Mouse (Mus musculus) liver, embryonic 12.5 days (tissue): ENCODE measurements around the gene Nr2c1. TPM values are rescaled to one million over a fixed set of nuclear protein-coding genes. Genes with fewer than 3 reads are reported as not detected.
A peak's percentile ranks its signal among the peaks of the same experiment; 100 is the strongest.

Experiments
- ATAC-seq: fragments of 200-750 bp; cut with Nextera tagmentation; 2 replicates; pipeline ENCODE4 v1.8.0; 2017; ENCODE audit warnings: moderate number of reproducible peaks, mild to moderate bottlenecking, moderate library complexity
- H3K27ac ChIP-seq: fragments of 300-500 bp; sonication (generic); 2 replicates; pipeline ENCODE4 v1.5.1; 2016; ENCODE audit warnings: mild to moderate bottlenecking
- H3K27me3 ChIP-seq: fragments of 300-500 bp; sonication (generic); replicated peaks from 2 replicates; pipeline ENCODE4 v1.6.1; 2016; ENCODE audit warnings: mild to moderate bottlenecking, moderate library complexity
- H3K36me3 ChIP-seq: fragments of 300-500 bp; sonication (generic); 2 replicates; pipeline ENCODE4 v1.6.1; 2016; ENCODE audit warnings: mild to moderate bottlenecking, moderate library complexity
- H3K4me1 ChIP-seq: fragments of 300-500 bp; sonication (generic); 2 replicates; pipeline ENCODE4 v1.6.1; 2016
- H3K4me2 ChIP-seq: fragments of 300-500 bp; sonication (generic); 2 replicates; pipeline ENCODE4 v1.6.1; 2016; ENCODE audit warnings: mild to moderate bottlenecking, moderate library complexity
- H3K4me3 ChIP-seq: fragments of 300-500 bp; sonication (generic); 2 replicates; pipeline ENCODE4 v1.5.1; 2016; ENCODE audit warnings: mild to moderate bottlenecking, moderate library complexity
- H3K9ac ChIP-seq: fragments of 300-500 bp; sonication (generic); 2 replicates; pipeline ENCODE4 v1.6.1; 2016; ENCODE audit warnings: mild to moderate bottlenecking, moderate library complexity
- H3K9me3 ChIP-seq: fragments of 300-500 bp; sonication (generic); replicated peaks from 2 replicates; pipeline ENCODE4 v1.6.1; 2016; ENCODE audit warnings: mild to moderate bottlenecking, moderate library complexity
- WGBS: fragments of 180-500 bp; shearing (Covaris S2); methylation state at CpG from one replicate; pipeline ENCODE4 v1.1.7; 2016; ENCODE audit not compliant: insufficient replicate concordance; 5-methylcytosine and 5-hydroxymethylcytosine counted together
- polyA plus RNA-seq: library from polyadenylated mRNA; unstranded; fragments of >200 nt; fragmentation: Nextera tagmentation; extraction: Ambion mirVana; gene quantifications from 2 replicates; pipeline ENCODE4 v1.2.1, GENCODE M21; 2016

Nr2c1 gene
- polyA plus RNA-seq, 1 experiment from 2014 or later = 4.2 TPM

DNA sequence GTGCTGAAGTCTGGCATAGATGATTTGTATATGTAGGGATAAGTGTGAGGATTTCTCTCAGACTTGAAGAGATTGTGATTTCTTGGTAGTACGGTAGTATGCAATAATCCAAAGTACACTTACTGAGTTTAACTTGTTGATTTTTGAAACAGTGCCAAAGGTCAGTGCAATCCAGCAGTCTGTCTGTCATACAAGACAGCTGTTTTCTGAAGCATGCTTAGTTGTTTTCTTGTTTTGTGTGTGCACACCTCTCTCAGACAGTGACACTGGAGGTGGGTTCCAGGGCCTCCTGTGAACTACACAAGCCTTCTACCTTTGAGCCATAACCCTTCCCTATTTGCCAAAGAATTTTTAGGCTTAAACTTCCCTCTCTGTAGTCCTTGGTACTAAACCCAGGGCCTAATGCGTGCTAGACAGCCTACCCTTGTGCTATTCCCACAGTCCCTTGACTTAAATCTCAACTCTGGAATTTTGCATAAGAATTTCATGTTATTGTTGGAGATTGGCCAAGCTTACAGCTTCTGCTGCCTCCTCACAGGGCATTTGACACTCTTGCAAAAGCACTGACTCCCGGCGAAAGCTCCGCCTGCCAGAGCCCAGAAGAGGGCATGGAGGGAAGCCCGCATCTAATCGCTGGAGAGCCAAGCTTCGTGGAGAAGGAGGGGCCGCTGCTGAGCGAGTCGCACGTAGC lies 23.8 kb downstream of the Nr2c1 start:
- peaks cover 86% of the 10 kb centered on the region for H3K36me3 ChIP-seq
- H3K27ac ChIP-seq = no peak overlapping the region
- H3K4me1 ChIP-seq = 0 out of 2 replicates have a peak, but pooled peaks cover 3% of the 10 kb centered on the region
- no peak overlapping the region for H3K9ac ChIP-seq
- no peaks in the 10 kb centered on the region for H3K9me3 ChIP-seq
- whole genome bisulfite sequencing = 82% methylated on average over 12 of the region's 12 CpGs
- no peaks in the 10 kb centered on the region for H3K27me3 ChIP-seq
- no peak overlapping the region for H3K4me2 ChIP-seq
- H3K4me3 ChIP-seq = no peak overlapping the region
- ATAC-seq = no peak

DNA sequence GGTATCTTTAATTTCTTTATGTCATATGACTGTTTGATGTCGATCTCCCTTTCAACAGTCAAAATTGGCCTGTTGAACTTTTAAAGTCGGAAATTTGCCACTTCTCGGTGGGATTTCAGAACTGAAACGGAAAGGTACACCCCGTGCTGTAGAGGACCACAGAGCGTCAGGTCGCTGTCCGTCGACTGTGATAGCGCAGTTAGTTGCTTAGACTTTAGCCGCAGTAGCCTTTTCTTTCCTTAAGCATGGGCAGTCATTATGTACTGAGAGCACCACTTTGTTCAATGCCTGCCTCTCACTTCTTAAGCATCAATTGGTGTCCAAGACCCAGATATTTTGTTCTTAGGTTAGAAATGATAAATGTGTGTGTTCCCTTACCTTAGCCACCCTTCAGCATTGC lies 24.3 kb downstream of the Nr2c1 start:
- Histone ChIP-seq H3K9me3 (no peaks in the 10 kb centered on the region), H3K4me2 (no peak overlapping the region), H3K27ac (no peak overlapping the region), H3K4me1 (0 out of 2 replicates have a peak, but pooled peaks cover 3% of the 10 kb centered on the region), H3K4me3 (no peak overlapping the region), H3K36me3 (peaks cover 81% of the 10 kb centered on the region), H3K27me3 (no peaks in the 10 kb centered on the region), H3K9ac (no peak overlapping the region)
- ATAC-seq = no peak
- WGBS = 80% methylated on average over 11 of the region's 11 CpGs

GRCm38 (mm10) chr10:94172706-94173105 lies 24.9 kb downstream of the Nr2c1 start:
- Histone ChIP-seq H3K27ac (no peak overlapping the region), H3K4me1 (0 out of 2 replicates have a peak, but pooled peaks cover 3% of the 10 kb centered on the region), H3K36me3 (peaks cover 75% of the 10 kb centered on the region), H3K4me2 (no peak overlapping the region), H3K9me3 (no peaks in the 10 kb centered on the region), H3K9ac (no peak overlapping the region), H3K4me3 (no peak overlapping the region), H3K27me3 (no peaks in the 10 kb centered on the region)
- 77% methylated on average over 6 of the region's 6 CpGs for WGBS
- ATAC-seq = no peak

DNA sequence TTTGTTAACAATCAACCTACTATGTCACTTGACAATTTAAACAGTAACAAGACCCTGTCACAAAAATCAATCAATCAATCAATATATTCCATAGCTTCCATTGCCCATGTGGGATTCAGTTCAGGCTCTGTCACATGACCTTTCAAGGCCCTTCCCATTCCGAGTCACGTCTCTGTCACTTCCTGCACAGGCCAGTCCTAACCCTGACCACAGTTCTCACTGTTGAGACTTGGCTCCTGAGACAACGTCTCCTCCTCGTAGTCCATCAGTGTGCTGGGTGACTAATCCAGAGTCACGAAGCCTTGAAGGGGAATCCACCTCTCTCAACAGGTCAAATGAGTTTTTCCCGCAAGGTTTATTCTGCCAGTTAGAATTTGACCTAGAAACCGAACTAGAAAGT lies 26.8 kb downstream of the Nr2c1 start:
- Histone ChIP-seq H3K4me1 (0 out of 2 replicates have a peak, but pooled peaks cover 3% of the 10 kb centered on the region), H3K27me3 (no peaks in the 10 kb centered on the region), H3K9me3 (no peaks in the 10 kb centered on the region), H3K9ac (no peak overlapping the region), H3K27ac (no peak overlapping the region), H3K4me3 (no peak overlapping the region), H3K36me3 (peaks cover 59% of the 10 kb centered on the region), H3K4me2 (no peak overlapping the region)
- WGBS = 66% methylated on average over 7 of the region's 7 CpGs
- ATAC-seq = no peak

GRCm38 (mm10) chr10:94183199-94183598 lies 35.4 kb downstream of the Nr2c1 start:
- no peak overlapping the region for H3K4me3 ChIP-seq
- no peak for ATAC-seq
- WGBS = 39% methylated on average over 4 of the region's 4 CpGs

GRCm38 (mm10) chr10:94198482-94199405 lies 50.9 kb downstream of the Nr2c1 start, which contains the start of gene Ndufa12:
Gene Ndufa12 (plus strand): TSS chr10:94198720.
- Histone ChIP-seq H3K27ac (peak within 1 kb of the TSS; percentile 81), H3K4me1 (peaks cover 21% of the 10 kb centered on the region), H3K4me2 (peak within 1 kb of the TSS; percentile 78), H3K4me3 (peak within 1 kb of the TSS; percentile 90), H3K9ac (peak within 1 kb of the TSS; percentile 84), H3K9me3 (no peaks in the 10 kb centered on the region), H3K27me3 (no peaks in the 10 kb centered on the region), H3K36me3 (peaks cover 52% of the 10 kb centered on the region)
- WGBS = under 1% methylated on average over 46 of the region's 46 CpGs
- peak; percentile 97 for ATAC-seq

More at GRCm38 (mm10) chr10:94183199-94183598, 35.4 kb downstream of the Nr2c1 start:
- H3K4me2 ChIP-seq = no peak overlapping the region
- H3K4me1 ChIP-seq = no peaks in the 10 kb centered on the region
- no peak overlapping the region for H3K9ac ChIP-seq
- no peaks in the 10 kb centered on the region for H3K27me3 ChIP-seq
- peaks cover 46% of the 10 kb centered on the region for H3K36me3 ChIP-seq
- H3K9me3 ChIP-seq = no peaks in the 10 kb centered on the region
- no peak overlapping the region for H3K27ac ChIP-seq

DNA sequence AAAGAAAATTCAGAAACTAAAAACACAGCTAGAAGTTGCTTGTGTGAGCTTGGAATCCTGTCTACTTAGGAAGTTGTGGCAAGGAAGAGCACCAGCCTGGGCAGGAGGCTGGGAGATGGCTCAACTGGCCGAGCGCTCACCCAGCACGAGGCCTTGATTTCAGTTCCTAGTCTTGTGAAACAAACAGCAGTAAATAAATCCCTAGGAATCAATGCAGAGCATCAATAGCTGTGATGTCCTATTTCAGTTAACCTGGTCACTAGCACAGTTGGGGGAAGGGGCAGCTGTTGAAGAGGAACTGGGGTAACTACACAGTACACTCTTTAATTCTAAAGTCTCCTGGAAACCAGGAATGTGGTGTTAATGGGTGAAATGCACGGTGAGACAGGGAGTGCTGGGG lies 57.1 kb downstream of the Nr2c1 start:
- Histone ChIP-seq H3K4me3 (no peak overlapping the region), H3K4me1 (peaks cover 8% of the 10 kb centered on the region), H3K4me2 (no peak overlapping the region), H3K27me3 (no peaks in the 10 kb centered on the region), H3K27ac (no peak overlapping the region), H3K36me3 (peaks cover 87% of the 10 kb centered on the region), H3K9ac (no peak overlapping the region), H3K9me3 (no peaks in the 10 kb centered on the region)
- ATAC-seq = no peak
- 91% methylated on average over 4 of the region's 4 CpGs for WGBS

DNA sequence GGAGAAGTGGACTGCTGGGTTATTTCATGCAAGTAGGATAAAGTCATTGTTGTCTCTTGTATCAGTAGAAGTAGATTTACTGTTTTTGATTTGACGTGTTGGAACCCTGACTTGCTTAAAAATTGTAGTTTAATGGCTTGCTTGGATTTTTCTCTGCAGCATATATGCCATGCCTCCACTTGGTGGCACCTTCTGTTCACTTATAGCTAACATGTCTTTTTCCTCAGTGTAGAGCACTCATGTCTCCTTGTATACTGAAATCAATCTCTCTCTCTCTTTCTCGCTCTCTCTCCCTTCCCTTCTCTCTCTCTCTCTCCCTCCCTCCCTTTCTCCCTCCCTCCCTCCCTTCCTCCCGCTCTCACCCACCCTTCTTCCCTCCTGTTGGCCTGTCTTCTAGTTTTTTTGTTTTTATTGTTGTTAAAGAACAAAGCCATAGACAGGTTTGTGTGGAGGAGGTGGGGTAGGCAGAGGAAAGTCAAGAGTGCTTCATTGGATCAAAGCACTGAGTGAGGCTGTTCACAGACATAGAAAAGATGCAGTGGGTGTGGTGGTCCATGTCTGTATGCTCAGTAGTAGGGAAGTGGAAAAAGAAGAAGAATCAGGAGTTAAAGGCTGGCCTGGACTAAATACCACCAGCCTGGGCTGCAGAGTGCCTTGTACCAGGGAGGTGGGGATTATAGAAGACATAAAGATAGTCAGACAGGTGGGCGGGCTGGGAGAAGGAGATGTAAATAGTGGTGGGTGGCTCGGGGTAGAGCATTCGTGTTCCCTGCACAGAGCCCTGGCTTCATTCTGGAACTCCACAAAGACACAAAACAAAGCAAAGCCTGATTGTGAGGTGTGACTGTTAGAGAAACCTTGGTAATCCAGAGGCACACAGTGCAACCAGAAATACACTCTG lies 63.1 kb downstream of the Nr2c1 start:
- Histone ChIP-seq H3K4me3 (no peak overlapping the region), H3K36me3 (peaks cover 67% of the 10 kb centered on the region), H3K9ac (no peak overlapping the region), H3K27ac (no peak overlapping the region), H3K9me3 (no peaks in the 10 kb centered on the region), H3K4me1 (no peaks in the 10 kb centered on the region), H3K27me3 (no peaks in the 10 kb centered on the region), H3K4me2 (no peak overlapping the region)
- no peak for ATAC-seq
- 73% methylated on average over 6 of the region's 6 CpGs for WGBS

GRCm38 (mm10) chr10:94211725-94212124 lies 63.9 kb downstream of the Nr2c1 start:
- no peak overlapping the region for H3K27ac ChIP-seq
- H3K36me3 ChIP-seq = peaks cover 62% of the 10 kb centered on the region
- no peak overlapping the region for H3K4me3 ChIP-seq
- no peak overlapping the region for H3K9ac ChIP-seq
- WGBS = 50% methylated on average over 2 of the region's 2 CpGs
- H3K9me3 ChIP-seq = no peaks in the 10 kb centered on the region
- no peaks in the 10 kb centered on the region for H3K4me1 ChIP-seq
- ATAC-seq = no peak
- H3K4me2 ChIP-seq = no peak overlapping the region
- H3K27me3 ChIP-seq = no peaks in the 10 kb centered on the region

DNA sequence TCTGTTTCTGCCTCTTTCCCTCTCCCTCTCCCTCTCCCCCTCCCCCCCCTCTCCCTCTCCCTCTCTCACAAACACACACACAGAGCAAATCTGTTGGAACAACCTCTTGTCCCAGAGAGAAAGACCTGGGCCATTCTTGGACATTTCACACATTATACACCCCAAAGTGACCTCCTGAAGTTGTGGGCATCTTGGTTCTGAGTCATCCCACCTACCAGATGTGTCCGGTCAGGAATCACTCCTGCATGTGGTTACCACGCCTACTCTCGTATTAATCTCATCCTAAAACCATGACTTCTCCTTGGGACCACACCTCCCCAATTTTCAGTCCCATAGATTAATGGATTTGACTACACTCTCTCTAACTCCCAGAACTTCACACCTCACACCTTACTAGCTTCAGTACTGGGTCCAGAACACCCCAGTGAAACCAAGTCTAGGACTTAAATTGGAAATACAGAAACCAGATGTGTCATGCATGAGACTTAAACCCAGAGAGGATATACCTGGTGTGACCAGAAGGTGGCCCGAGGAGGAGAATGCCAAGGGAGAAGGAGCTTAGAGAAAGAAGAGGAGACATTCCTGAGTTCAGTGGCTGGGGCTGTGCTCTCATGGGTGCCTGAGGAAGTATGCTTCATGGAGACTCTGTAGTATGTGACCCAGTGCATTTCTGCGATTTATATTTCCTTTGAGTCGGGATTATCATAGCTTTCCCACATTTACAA lies 77.4 kb downstream of the Nr2c1 start:
- Histone ChIP-seq H3K4me1 (no peaks in the 10 kb centered on the region), H3K4me2 (no peak overlapping the region), H3K9me3 (no peaks in the 10 kb centered on the region), H3K27ac (no peak overlapping the region), H3K36me3 (peaks cover 17% of the 10 kb centered on the region), H3K27me3 (0 out of 2 replicates have a peak, but pooled peaks cover 3% of the 10 kb centered on the region), H3K4me3 (no peak overlapping the region), H3K9ac (no peak overlapping the region)
- 66% methylated on average over 6 of the region's 6 CpGs for WGBS
- no peak for ATAC-seq
